Mouse (Mus musculus) limb, embryonic 10.5 days (tissue): ENCODE data around the gene Pnpla2. TPM values are rescaled to one million over a fixed set of nuclear protein-coding genes. Genes with fewer than 3 reads are reported as not detected.

ENCODE experiments used
- DNase-seq: peaks from one replicate; pipeline ENCODE4 v3.0.0-alpha.2; 2017; ENCODE audit warnings: low spot score
- H3K27ac ChIP-seq: fragments of 300-500 bp; sonication (generic); 2 replicates; pipeline ENCODE4 v1.5.1; 2016; ENCODE audit warnings: mild to moderate bottlenecking
- H3K27me3 ChIP-seq: fragments of 300-500 bp; sonication (generic); 2 replicates; pipeline ENCODE4 v1.6.1; 2016; ENCODE audit warnings: low read depth, mild to moderate bottlenecking; ENCODE audit not compliant: poor library complexity, severe bottlenecking
- H3K36me3 ChIP-seq: fragments of 300-500 bp; sonication (generic); 2 replicates; pipeline ENCODE4 v1.6.1; 2016; ENCODE audit warnings: mild to moderate bottlenecking, moderate library complexity
- H3K4me1 ChIP-seq: fragments of 300-500 bp; sonication (generic); 2 replicates; pipeline ENCODE4 v1.6.1; 2016
- H3K4me3 ChIP-seq: fragments of 300-500 bp; sonication (generic); 2 replicates; pipeline ENCODE4 v1.5.1; 2016; ENCODE audit warnings: mild to moderate bottlenecking, moderate library complexity
- H3K9me3 ChIP-seq: fragments of 300-500 bp; sonication (generic); replicated peaks from 2 replicates; pipeline ENCODE4 v1.6.1; 2016; ENCODE audit warnings: mild to moderate bottlenecking
- WGBS: fragments of 180-500 bp; shearing (Covaris S2); methylation state at CpG from one replicate; pipeline ENCODE4 v1.1.7; 2016; 5-methylcytosine and 5-hydroxymethylcytosine counted together
- polyA plus RNA-seq: library from polyadenylated mRNA; unstranded; fragments of >200 nt; fragmentation: Nextera tagmentation; extraction: Ambion mirVana; gene quantifications from 2 replicates; pipeline ENCODE4 v1.2.1, GENCODE M21; 2016

Gene Pnpla2
- polyA plus RNA-seq, 1 experiment from 2014 or later: 11.6 TPM

DNA sequence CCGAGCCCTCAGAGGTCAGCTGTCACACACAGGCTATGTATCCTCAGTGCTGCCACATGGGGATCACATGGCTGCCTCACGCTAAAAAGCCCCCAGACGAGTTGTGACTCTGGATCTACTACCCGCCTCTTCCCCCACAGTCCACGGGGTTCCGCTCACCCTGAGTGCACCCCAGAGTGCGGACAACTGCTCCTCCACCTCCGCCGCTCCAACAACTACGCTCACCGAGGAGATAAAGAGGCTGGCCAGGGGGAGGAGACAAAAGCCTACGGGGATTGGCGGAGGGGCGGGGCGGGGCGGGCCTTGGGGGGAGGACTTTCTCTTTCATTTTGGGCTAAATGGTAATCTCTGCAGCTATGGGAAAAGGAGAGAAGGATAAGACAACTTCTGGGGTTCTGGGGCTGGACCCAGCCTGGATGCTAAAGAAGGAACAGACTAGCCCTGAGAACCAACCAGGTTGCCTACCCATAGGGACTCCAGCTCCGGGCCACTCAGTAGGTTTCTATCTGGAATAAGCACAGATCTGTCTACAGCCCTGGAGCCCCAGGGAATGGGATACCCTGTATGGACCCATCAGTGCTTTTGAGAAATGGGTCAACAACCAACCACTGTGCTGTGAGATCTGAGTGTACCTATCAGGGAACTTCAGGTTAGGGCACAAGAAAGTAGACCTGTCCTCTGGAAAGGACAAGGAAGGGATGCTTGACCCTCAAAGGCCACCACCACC is 19.7 kb upstream of the Pnpla2 start:
- DNase-seq: peak; percentile 70
- no peaks in the 10 kb centered on the region for H3K9me3 ChIP-seq
- H3K36me3 ChIP-seq: peaks cover 68% of the 10 kb centered on the region
- 5% methylated on average over 17 of the region's 17 CpGs for WGBS
- no peaks in the 10 kb centered on the region for H3K27me3 ChIP-seq
- H3K4me1 ChIP-seq: peaks cover 61% of the 10 kb centered on the region
- H3K27ac ChIP-seq: peak overlapping the region; percentile 82
- H3K4me3 ChIP-seq: peak overlapping the region; percentile 54

GRCm38 (mm10) chr7:141435856-141436522 is 19.0 kb upstream of the Pnpla2 start:
- no peak for DNase-seq
- Histone ChIP-seq H3K36me3 (peaks cover 68% of the 10 kb centered on the region), H3K4me3 (peak overlapping the region; percentile 73), H3K27ac (peak overlapping the region; percentile 82), H3K9me3 (no peaks in the 10 kb centered on the region), H3K4me1 (peaks cover 66% of the 10 kb centered on the region), H3K27me3 (no peaks in the 10 kb centered on the region)
- 84% methylated on average over 9 of the region's 9 CpGs for WGBS

DNA sequence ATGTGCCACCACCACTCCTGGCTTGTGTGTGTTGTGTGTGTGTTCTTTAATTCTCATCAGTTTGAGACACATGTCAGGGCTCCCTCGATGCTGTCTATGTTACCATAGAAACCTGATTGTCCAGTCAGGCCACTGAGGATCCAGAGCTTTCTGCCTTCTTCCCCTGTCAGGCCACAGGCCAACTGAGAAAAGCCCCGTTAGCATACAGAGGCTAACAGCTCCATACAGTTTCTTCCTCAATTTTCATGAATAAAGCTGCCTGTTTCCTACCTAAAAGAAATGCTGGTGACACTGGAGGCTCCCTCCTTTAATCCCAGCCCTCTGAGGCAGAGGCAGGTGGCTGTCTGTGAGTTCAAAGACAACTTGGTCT is 18.5 kb upstream of the Pnpla2 start:
- H3K4me1 ChIP-seq: peaks cover 72% of the 10 kb centered on the region
- DNase-seq: no peak

GRCm38 (mm10) chr7:141437178-141438120 is 17.5 kb upstream of the Pnpla2 start, which contains the start of gene Slc25a22:
TSS of gene Slc25a22 (minus strand) at chr7:141437892.
- Histone ChIP-seq H3K4me1 (peaks cover 79% of the 10 kb centered on the region), H3K9me3 (no peaks in the 10 kb centered on the region), H3K27ac (peak within 1 kb of the TSS; percentile 89), H3K27me3 (no peaks in the 10 kb centered on the region), H3K4me3 (peak within 1 kb of the TSS; percentile 73), H3K36me3 (peaks cover 68% of the 10 kb centered on the region)
- WGBS: 6% methylated on average over 53 of the region's 53 CpGs
- peak; percentile 90 for DNase-seq

More for the DNA sequence above, 18.5 kb upstream of the Pnpla2 start:
- Histone ChIP-seq H3K36me3 (peaks cover 68% of the 10 kb centered on the region), H3K9me3 (no peaks in the 10 kb centered on the region), H3K4me3 (peak overlapping the region; percentile 73), H3K27me3 (no peaks in the 10 kb centered on the region), H3K27ac (peak overlapping the region; percentile 89)
- 70% methylated on average over 2 of the region's 2 CpGs for WGBS

DNA sequence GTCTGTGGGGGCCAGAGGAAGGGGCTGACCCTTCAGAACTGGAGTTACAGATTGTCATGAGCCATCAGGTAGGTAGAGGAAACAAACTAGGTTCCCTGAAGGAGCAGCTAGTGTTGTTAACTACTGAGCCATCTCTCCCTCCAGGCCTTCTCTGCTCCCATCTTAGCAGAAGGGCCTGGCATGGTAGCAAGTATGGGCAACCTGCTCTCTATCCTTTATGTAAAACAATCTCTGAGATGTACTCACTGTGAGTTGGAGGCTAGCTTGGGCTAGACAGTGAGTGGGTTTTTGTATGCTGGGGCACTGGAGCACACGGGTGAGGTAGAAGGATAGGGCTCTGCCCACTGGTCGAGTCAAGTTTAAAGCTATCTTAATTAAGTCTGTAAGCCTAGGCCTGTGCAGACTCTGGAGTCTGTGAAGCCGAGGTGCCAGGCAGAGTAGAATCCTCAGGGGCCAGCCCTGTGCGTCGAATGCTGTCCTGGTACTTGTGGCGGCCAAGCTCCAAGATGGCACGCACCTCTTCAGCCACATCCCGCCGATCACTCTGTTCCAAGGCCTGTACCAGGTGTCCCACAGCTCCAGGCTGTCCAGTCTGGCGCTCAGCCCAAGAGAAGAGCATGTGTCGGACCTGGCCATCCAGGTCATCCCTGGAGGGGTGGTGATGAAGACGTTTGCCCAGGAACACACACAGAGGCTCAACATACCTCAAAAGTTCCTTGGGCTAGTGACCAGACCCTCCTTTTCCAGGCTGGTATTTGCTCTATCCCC is 16.6 kb upstream of the Pnpla2 start:
- no peaks in the 10 kb centered on the region for H3K9me3 ChIP-seq
- DNase-seq: no peak

DNA sequence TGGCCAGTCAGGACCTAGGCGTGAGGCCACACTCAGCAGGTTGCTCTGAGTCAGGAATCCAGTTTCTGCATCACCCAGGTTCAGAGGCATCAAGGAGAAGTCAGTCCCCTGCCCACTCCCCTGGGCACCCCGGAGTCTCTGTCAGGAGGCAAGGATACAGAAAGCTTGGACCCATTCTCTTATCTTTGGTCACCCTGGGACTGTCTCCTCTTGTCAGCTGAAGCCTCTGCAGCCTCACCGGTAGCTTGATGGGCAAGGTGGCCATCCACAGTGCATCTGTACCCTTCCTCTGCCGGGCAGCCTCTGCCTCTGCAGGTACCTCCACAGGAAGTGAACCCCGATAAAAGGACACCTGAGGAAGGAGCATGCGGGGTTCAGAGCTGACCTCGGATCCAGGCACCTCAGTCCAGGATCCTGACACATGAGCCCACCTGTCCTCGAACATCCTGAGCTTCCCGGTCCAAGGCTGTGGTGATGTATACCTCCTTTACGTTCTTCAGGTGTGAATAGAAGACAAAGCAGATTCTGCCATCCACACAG is 15.8 kb upstream of the Pnpla2 start:
- Histone ChIP-seq H3K4me1 (peaks cover 78% of the 10 kb centered on the region), H3K36me3 (peaks cover 52% of the 10 kb centered on the region), H3K4me3 (no peak overlapping the region), H3K9me3 (no peaks in the 10 kb centered on the region), H3K27me3 (no peaks in the 10 kb centered on the region), H3K27ac (no peak overlapping the region)
- DNase-seq: no peak
- WGBS: 96% methylated on average over 10 of the region's 10 CpGs

More for the DNA sequence above, 16.6 kb upstream of the Pnpla2 start:
- H3K4me3 ChIP-seq: no peak overlapping the region
- H3K36me3 ChIP-seq: peaks cover 59% of the 10 kb centered on the region
- H3K27me3 ChIP-seq: no peaks in the 10 kb centered on the region
- 95% methylated on average over 12 of the region's 12 CpGs for WGBS
- H3K27ac ChIP-seq: no peak overlapping the region
- peaks cover 79% of the 10 kb centered on the region for H3K4me1 ChIP-seq

DNA sequence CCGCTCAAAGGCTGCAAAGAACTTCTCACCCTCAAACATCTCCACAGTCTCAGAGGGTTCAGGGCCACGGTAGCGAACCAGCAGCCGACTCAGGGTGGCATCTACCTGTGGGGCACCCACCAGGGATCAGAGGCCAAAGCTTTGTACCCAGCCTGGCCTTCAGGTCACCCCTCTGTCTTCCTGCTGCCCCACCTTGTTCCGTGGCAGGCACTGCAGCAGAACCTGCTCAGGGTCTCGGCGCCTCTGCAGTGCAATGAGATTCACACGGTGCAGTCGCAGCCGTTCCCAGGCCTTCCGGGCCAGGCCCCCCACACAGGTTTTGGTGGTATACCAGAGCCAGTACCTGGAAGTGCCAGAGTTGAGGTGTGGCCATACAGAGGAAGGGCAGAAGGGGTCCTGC is 15.2 kb upstream of the Pnpla2 start:
- Histone ChIP-seq H3K27ac (no peak overlapping the region), H3K9me3 (no peaks in the 10 kb centered on the region), H3K4me3 (no peak overlapping the region), H3K36me3 (peaks cover 52% of the 10 kb centered on the region), H3K27me3 (no peaks in the 10 kb centered on the region), H3K4me1 (peaks cover 74% of the 10 kb centered on the region)
- 97% methylated on average over 11 of the region's 11 CpGs for WGBS
- no peak for DNase-seq

DNA sequence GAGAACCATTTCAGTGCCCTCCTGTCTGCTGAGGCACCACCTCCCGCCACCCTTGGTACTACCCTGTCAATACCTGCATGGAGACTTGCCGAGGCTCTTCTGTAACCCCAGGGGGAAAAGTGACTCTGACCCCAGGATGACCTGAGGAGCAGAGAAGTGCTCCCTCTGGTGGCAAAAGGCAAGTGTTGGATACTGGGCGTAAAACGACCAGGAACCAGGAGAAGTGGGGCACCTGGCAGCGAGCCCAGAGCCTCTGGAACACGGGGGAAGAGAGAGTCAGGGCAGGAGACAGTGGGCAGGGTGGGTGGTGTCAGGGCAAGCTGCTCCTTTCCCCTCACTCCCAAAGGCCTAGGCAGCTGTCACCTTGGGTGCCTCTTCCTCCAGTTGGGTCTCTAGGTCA is 14.4 kb upstream of the Pnpla2 start:
- 40% methylated on average over 6 of the region's 6 CpGs for WGBS
- H3K4me3 ChIP-seq: 0 out of 2 replicates have a peak overlapping the region, but pooled peaks have one; percentile 8
- no peaks in the 10 kb centered on the region for H3K9me3 ChIP-seq
- no peak overlapping the region for H3K27ac ChIP-seq
- peaks cover 52% of the 10 kb centered on the region for H3K36me3 ChIP-seq
- DNase-seq: no peak
- H3K4me1 ChIP-seq: peaks cover 66% of the 10 kb centered on the region
- H3K27me3 ChIP-seq: no peaks in the 10 kb centered on the region

DNA sequence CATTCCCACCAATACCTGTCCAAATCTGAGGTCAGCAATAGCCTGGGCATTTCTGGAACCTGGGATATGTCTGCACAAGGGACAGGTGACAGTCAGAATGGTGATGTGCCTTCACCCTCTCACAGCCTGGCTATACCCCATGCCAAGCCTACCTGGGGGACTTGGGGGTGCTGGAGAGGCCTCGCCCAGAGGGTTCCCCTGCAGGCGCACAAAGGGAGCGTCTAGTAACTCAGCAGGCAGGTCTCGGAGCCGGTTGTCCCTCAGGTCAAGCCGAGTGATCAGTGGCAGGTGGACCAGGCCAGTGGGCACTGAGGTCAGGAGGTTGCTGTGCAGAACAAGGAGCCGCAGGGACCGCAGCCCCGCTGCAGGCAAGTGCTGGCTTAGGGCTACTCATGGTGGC is 13.5 kb upstream of the Pnpla2 start:
- DNase-seq: no peak
- Histone ChIP-seq H3K36me3 (peaks cover 52% of the 10 kb centered on the region), H3K4me3 (0 out of 2 replicates have a peak overlapping the region, but pooled peaks have one; percentile 4), H3K9me3 (no peaks in the 10 kb centered on the region), H3K27me3 (no peaks in the 10 kb centered on the region), H3K4me1 (peaks cover 58% of the 10 kb centered on the region), H3K27ac (no peak overlapping the region; the same call in 1 of the 2 replicates)
- WGBS: 93% methylated on average over 9 of the region's 9 CpGs

DNA sequence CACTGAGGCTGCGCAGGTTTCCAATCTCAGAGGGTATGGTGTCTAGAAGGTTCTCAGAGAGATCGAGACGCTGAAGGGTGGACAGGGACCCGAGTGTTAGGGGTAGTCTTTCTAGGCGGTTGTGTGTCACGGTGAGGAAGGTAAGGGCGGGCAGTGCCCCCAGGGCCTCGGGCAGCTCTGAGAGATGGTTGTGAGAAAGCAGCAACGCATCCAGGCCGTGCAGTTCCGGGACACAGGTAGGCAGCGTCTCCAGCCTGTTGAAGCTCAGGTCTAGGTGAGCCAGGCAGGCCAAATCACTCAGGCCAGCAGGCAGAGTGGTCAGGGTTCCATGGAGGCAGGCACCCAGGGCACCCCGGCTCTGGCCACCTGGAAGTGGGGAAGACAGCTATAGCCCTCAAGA is 12.8 kb upstream of the Pnpla2 start:
- peaks cover 50% of the 10 kb centered on the region for H3K4me1 ChIP-seq
- no peak for DNase-seq
- peaks cover 52% of the 10 kb centered on the region for H3K36me3 ChIP-seq
- H3K27ac ChIP-seq: peak overlapping the region; percentile 91
- 95% methylated on average over 13 of the region's 13 CpGs for WGBS
- H3K9me3 ChIP-seq: no peaks in the 10 kb centered on the region
- H3K27me3 ChIP-seq: no peaks in the 10 kb centered on the region
- peak overlapping the region; percentile 57 for H3K4me3 ChIP-seq

DNA sequence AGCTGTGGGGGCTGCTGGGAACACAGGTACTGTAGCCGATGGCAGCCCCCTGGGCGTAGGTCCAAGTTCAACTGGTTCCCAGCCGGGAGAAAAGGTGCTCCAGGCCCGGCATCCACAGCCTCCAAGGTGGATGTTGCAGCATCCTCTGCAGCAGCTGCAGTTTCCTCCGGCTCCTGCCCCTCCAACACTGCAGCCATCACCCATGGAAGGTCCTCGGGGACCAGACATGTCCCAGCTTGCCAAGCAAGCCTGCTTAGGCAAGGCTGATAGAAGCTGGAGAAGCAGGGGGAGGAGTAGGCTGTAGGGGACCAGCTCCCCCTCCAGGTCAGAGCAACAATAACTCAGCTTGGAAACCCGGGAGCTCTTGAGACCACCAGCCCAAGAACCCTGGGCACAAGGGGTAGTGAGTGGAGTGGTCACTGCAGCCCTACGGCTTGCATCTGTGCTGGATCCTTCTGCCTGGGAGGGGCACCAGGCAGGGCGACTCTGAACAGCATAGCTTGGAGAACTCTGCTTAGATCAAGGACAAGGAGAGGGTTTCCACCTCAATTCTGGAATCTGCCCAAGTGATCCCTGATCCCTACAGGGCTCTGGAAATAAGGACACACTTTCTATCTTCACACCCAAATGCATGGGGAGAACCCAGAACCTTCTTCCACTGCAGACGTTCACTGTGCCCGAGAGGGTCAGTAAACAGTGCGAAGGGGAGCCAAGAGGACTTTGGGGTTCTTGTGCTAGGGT is 11.7 kb upstream of the Pnpla2 start:
- no peaks in the 10 kb centered on the region for H3K9me3 ChIP-seq
- no peaks in the 10 kb centered on the region for H3K27me3 ChIP-seq
- DNase-seq: peak; percentile 65
- H3K27ac ChIP-seq: peak overlapping the region; percentile 91
- peak overlapping the region; percentile 57 for H3K4me3 ChIP-seq
- peaks cover 43% of the 10 kb centered on the region for H3K36me3 ChIP-seq
- 31% methylated on average over 12 of the region's 12 CpGs for WGBS
- H3K4me1 ChIP-seq: peaks cover 46% of the 10 kb centered on the region
